Mouse (Mus musculus): ENCODE data around the gene Rnf215.

DNA sequence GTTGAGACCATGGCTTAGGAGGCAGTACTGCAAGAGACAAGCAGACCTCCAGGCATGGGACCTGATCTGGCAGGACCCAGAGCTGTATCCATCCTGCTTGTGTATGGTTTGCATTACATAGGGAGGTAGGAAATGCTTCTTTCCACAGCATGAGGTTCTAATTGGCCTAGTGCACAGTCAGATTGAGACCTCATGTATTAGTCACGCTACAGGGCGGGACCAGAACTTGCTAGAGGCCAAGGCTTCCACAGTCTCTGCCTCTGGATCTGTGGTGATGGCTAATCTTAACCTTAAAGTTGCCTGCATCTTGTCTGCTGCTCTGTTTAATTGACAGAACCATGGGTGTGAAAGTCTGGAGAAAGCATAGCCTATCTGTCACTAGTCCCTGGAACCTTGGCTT, 29.7 kb downstream of the Rnf215 start:
- TF ChIP-seq CTCF (IDR thresholded peaks at IDR 0.05; ENCODE audit: low read depth) (no peak), EP300 (optimal IDR thresholded peaks at IDR 0.05) (no peak)

Measured in stomach, postnatal 0 days (tissue).